ENCODE assay signal across 8 mouse cellular contexts in the genomic region with DNA sequence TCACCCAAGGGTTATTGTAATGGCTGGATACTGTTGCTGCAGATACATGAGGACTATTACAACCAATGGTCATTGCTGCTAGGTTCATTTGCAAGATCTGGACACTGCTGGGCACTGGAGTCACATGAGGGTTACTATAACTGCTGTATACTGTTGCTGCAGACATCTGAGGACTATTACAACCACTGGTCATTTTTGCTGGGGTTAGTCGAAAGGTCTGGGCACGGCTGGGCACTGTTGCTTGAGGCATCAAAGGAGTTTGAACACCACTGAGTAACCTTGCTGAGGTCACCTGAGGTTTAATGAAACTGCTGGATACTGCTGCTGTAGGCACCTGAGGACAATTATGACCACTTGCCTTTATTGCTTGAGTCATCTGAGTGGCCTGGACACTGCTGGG. TPM values are rescaled to one million over a fixed set of nuclear protein-coding genes. Genes with fewer than 3 reads are reported as not detected.
A peak's percentile ranks its signal among the peaks of the same experiment; 100 is the strongest.
DNase-seq lines count a peak whose midpoint lies in the region; ATAC-seq lines count a peak whose summit lies in the region.
"Not testable (repeated sequence)": the region's sequence is repeated elsewhere in the genome, so short reads cannot be mapped to it uniquely, and the experiment has no call there.
"Had no signal": no experiment of that assay in that cellular context is flagged by ENCODE, and none has a peak within 500 bp of the region (broad histone marks: within the 10 kb centered on the region; RNA-seq: fewer than 3 reads in every experiment).

No protein-coding gene starts in this region.

- H3K4me1 ChIP-seq in midbrain, embryonic 11.5 days (ENCODE audit: control insufficient read depth, insufficient read depth, low read length) = not testable (repeated sequence)

- H3K4me2 ChIP-seq in midbrain, embryonic 11.5 days = not testable (repeated sequence)

- not testable (repeated sequence) for H3K36me3 ChIP-seq in midbrain, embryonic 11.5 days (ENCODE audit: control insufficient read depth, insufficient read depth, low read length)

- H3K4me3 ChIP-seq in midbrain, embryonic 11.5 days (ENCODE audit: low read depth, low read length) = not testable (repeated sequence)

- H3K9ac ChIP-seq in midbrain, embryonic 11.5 days (ENCODE audit: low read length) = not testable (repeated sequence)

- H3K9me3 ChIP-seq in midbrain, embryonic 11.5 days (ENCODE audit: control insufficient read depth, low read length) = not testable (repeated sequence)

- WGBS in midbrain, embryonic 11.5 days = 86% methylated on average over 2 of the region's 2 CpGs

- not testable (repeated sequence) for ATAC-seq in midbrain, embryonic 11.5 days (ENCODE audit: low FRiP score)

- H3K27me3 ChIP-seq in midbrain, embryonic 11.5 days (ENCODE audit: control insufficient read depth, insufficient read depth, low read length) = not testable (repeated sequence)

- DNase-seq in heart, adult 11 months = peak; percentile 57
- peak; percentile 51 for DNase-seq in midbrain, embryonic 11.5 days (ENCODE audit: low spot score, missing footprints)

- not testable (repeated sequence) for H3K27ac ChIP-seq in midbrain, embryonic 11.5 days (ENCODE audit: low read depth, low read length)

RNA-seq across cellular contexts. Expression of a gene that starts 9.4 kb away (rescaled TPM):
- not detected in 2 replicates for polyA plus RNA-seq in midbrain, embryonic 11.5 days (2014; fragmentation: Nextera tagmentation; extraction: Ambion mirVana)
- polyA plus RNA-seq: C2C12, G1E, Patski had no signal

RNA-seq across cellular contexts. Expression of a gene that starts 41.0 kb away (rescaled TPM):
- 0.17 TPM in 1 of 2 replicates, not detected in the other for polyA plus RNA-seq in midbrain, embryonic 11.5 days (2014; fragmentation: Nextera tagmentation; extraction: Ambion mirVana)
- polyA plus RNA-seq: adrenal gland, adult 2 months; C2C12; G1E had no signal

RNA-seq across cellular contexts. Expression of a gene that starts 53.9 kb away (rescaled TPM):
- polyA plus RNA-seq in midbrain, embryonic 11.5 days (2014; fragmentation: Nextera tagmentation; extraction: Ambion mirVana) = not detected in 2 replicates
- polyA plus RNA-seq: brain, embryonic 14.5 days; C2C12; cerebellum, adult 2 months; G1E; Patski had no signal
